Mouse (Mus musculus) pancreas, adult 10 weeks (tissue): Measurements from ENCODE around the gene Kctd21. TPM values are rescaled to one million over a fixed set of nuclear protein-coding genes. Genes with fewer than 3 reads are reported as not detected.

ENCODE experiments used
- polyA plus RNA-seq: library from polyadenylated mRNA; stranded (reverse); fragments of 350-450 nt; fragmentation: Illumina TruSeq; extraction: RNeasy Lipid Tissue Mini Kit (QIAGEN cat#74804); gene quantifications from one replicate; pipeline ENCODE4 v1.2.3, GENCODE M21; 2015; ENCODE audit warnings: low read depth, low replicate concordance; ENCODE audit not compliant: insufficient read depth

Kctd21 gene
- polyA plus RNA-seq, result 2.0 TPM

GRCm38 (mm10) chr7:97331726-97332666, at the start of gene Kctd21, which contains the start of gene Usp35:
Gene Kctd21, plus strand, starts transcription at chr7:97332327.
Gene Usp35, minus strand, starts transcription at chr7:97332020.

Other genes starting within 250 kb of the Kctd21 start
- 4.9 TPM for gene Usp35, start 307 bp upstream of the Kctd21 start, polyA plus RNA-seq
- gene Alg8, start 39.3 kb downstream of the Kctd21 start, polyA plus RNA-seq, result 7.9 TPM
- 30.8 TPM for gene Ndufc2, start 67.7 kb downstream of the Kctd21 start, polyA plus RNA-seq
- 25.4 TPM for gene Thrsp, start 85.4 kb downstream of the Kctd21 start, polyA plus RNA-seq
- gene Kctd14, start 119.0 kb downstream of the Kctd21 start, polyA plus RNA-seq, result 6.1 TPM
- gene Ints4, start 148.6 kb downstream of the Kctd21 start, polyA plus RNA-seq, result 9.8 TPM
- 15.0 TPM for gene Aamdc, start 247.2 kb downstream of the Kctd21 start, polyA plus RNA-seq
- gene Rsf1, start 247.6 kb downstream of the Kctd21 start, polyA plus RNA-seq, result 3.0 TPM